17 mouse cellular contexts compared by ENCODE assay signal in genomic region chr8:86742605-86743345, GRCm38 (mm10). TPM values are rescaled to one million over a fixed set of nuclear protein-coding genes. Genes with fewer than 3 reads are reported as not detected.
DNase-seq lines count a peak whose midpoint lies in the region; ATAC-seq and TF ChIP-seq lines count a peak whose summit lies in the region.
"Had no signal": no experiment of that assay in that cellular context is flagged by ENCODE, and none has a peak within 500 bp of the region (broad histone marks: within the 10 kb centered on the region; RNA-seq: fewer than 3 reads in every experiment).

No protein-coding gene starts in this region.

- peaks cover 27% of the 10 kb centered on the region for H3K36me3 ChIP-seq in heart, adult 2 months (ENCODE audit: control insufficient read depth, insufficient read depth, low read length)
- peaks cover 9% of the 10 kb centered on the region for H3K36me3 ChIP-seq in megakaryocyte, embryonic 14.5 days (replicated peaks; ENCODE audit: low read length)
- peaks cover 6% of the 10 kb centered on the region for H3K36me3 ChIP-seq in erythroblast, embryonic 14.5 days (ENCODE audit: control insufficient read depth)
- no peaks in the 10 kb centered on the region for H3K36me3 ChIP-seq in midbrain, embryonic 14.5 days (ENCODE audit: control insufficient read depth, insufficient read depth, low read length)
- no peaks in the 10 kb centered on the region for H3K36me3 ChIP-seq in thymus, adult 2 months (ENCODE audit: control insufficient read depth, insufficient read depth, low read length)

- H3K4me1 ChIP-seq in heart, adult 2 months (ENCODE audit: control insufficient read depth, insufficient read depth, low read length), result peaks cover 19% of the 10 kb centered on the region
- peaks cover 68% of the 10 kb centered on the region for H3K4me1 ChIP-seq in megakaryocyte, embryonic 14.5 days
- peaks cover 64% of the 10 kb centered on the region for H3K4me1 ChIP-seq in erythroblast, embryonic 14.5 days (ENCODE audit: control insufficient read depth)
- peaks cover 22% of the 10 kb centered on the region for H3K4me1 ChIP-seq in midbrain, embryonic 14.5 days (ENCODE audit: control insufficient read depth, insufficient read depth, low read length)
- peaks cover 7% of the 10 kb centered on the region; the same call in 1 of the 2 replicates for H3K4me1 ChIP-seq in thymus, adult 2 months (replicated peaks; ENCODE audit: control insufficient read depth, insufficient read depth, low read length)

- TF ChIP-seq EP300 in heart, adult 2 months (IDR thresholded peaks at IDR 0.05; ENCODE audit: insufficient read depth, low read depth, low read length), result no peak

- no peak overlapping the region for H3K4me3 ChIP-seq in heart, adult 2 months
- H3K4me3 ChIP-seq in megakaryocyte, embryonic 14.5 days (replicated peaks), result peak overlapping the region; percentile 59
- H3K4me3 ChIP-seq in erythroblast, embryonic 14.5 days (replicated peaks), result peak overlapping the region; percentile 95
- H3K4me3 ChIP-seq in midbrain, embryonic 14.5 days (replicated peaks; ENCODE audit: low read depth, low read length), result no peak overlapping the region
- no peak overlapping the region for H3K4me3 ChIP-seq in thymus, adult 2 months (ENCODE audit: control insufficient read depth, insufficient read depth, low read length)

- peak overlapping the region; percentile 10 for H3K27ac ChIP-seq in heart, adult 2 months
- no peak overlapping the region for H3K27ac ChIP-seq in midbrain, embryonic 14.5 days (replicated peaks; ENCODE audit: low read depth, low read length)
- no peak overlapping the region for H3K27ac ChIP-seq in thymus, adult 2 months (ENCODE audit: control insufficient read depth, insufficient read depth, low read length)
- H3K27ac ChIP-seq: hindbrain, postnatal 0 days; macrophage had no signal

- intact Hi-C loops in heart, adult 2 months (cut with DNase I), result loop anchor here (2.0 to 5.0 kb wide), 2 partner anchors 14 to 120 kb away; partner anchors contain the start of gene Lonp2

- 41% methylated on average over 7 of the region's 7 CpGs for WGBS in heart, adult 2 months
- WGBS in midbrain, embryonic 14.5 days, result 79% methylated on average over 7 of the region's 7 CpGs
- 86% methylated on average over 7 of the region's 7 CpGs for WGBS in thymus, adult 2 months

- no peak for DNase-seq in heart, adult 2 months
- DNase-seq in heart, adult 9 months (ENCODE audit: low spot score in 2 of 2), result no peak
- no peak for DNase-seq in midbrain, embryonic 14.5 days
- no peak for DNase-seq in thymus, adult 2 months
- DNase-seq: adrenal gland, postnatal 36 days; B cell, adult 2 months; cerebellum, adult 11-12 months; gastrocnemius, postnatal 10 days; kidney, adult 8-10 months had no signal

- peaks cover 7% of the 10 kb centered on the region for H3K79me2 ChIP-seq in heart, adult 2 months (replicated peaks; ENCODE audit: control insufficient read depth, insufficient read depth, low read length)

- H3K9ac ChIP-seq in heart, adult 2 months (ENCODE audit: low read depth, low read length), result no peak overlapping the region
- H3K9ac ChIP-seq in midbrain, embryonic 14.5 days (replicated peaks; ENCODE audit: low read length), result no peak overlapping the region

- TF ChIP-seq CTCF in heart, adult 2 months (IDR thresholded peaks at IDR 0.05), result no peak
- TF ChIP-seq CTCF in thymus, adult 2 months (IDR thresholded peaks at IDR 0.05; ENCODE audit: borderline replicate concordance, control insufficient read depth, extremely low read depth, insufficient read depth, low read length, poor library complexity), result no peak

- H3K27me3 ChIP-seq in heart, adult 2 months (ENCODE audit: control insufficient read depth, insufficient read depth, low read length), result no peaks in the 10 kb centered on the region
- no peaks in the 10 kb centered on the region for H3K27me3 ChIP-seq in megakaryocyte, embryonic 14.5 days (replicated peaks)
- no peaks in the 10 kb centered on the region for H3K27me3 ChIP-seq in erythroblast, embryonic 14.5 days (ENCODE audit: control insufficient read depth)
- H3K27me3 ChIP-seq in midbrain, embryonic 14.5 days (ENCODE audit: control insufficient read depth, insufficient read depth, low read length), result no peaks in the 10 kb centered on the region
- H3K27me3 ChIP-seq in thymus, adult 2 months (ENCODE audit: control insufficient read depth, insufficient read depth, low read length), result no peaks in the 10 kb centered on the region

- TF ChIP-seq POLR2A in heart, adult 2 months (IDR thresholded peaks at IDR 0.05; ENCODE audit: insufficient read depth, low read depth, low read length), result no peak
- TF ChIP-seq POLR2A in thymus, adult 2 months (IDR thresholded peaks at IDR 0.05; ENCODE audit: control insufficient read depth, extremely low read depth, insufficient read depth, low read length, poor library complexity), result no peak

- ATAC-seq in megakaryocyte, adult 5-6 weeks (ENCODE audit: poor library complexity, severe bottlenecking), result no peak
- ATAC-seq in midbrain, embryonic 14.5 days (ENCODE audit: low FRiP score, low TSS enrichment), result no peak
- no peak for ATAC-seq in megakaryocyte-erythroid progenitor cell, adult 5-6 weeks (replicated peaks; ENCODE audit: low FRiP score, low TSS enrichment, poor library complexity, severe bottlenecking)
- ATAC-seq: hindbrain, postnatal 0 days had no signal

- peak overlapping the region; percentile 27; the same call in 1 of the 2 replicates for H3K4me2 ChIP-seq in midbrain, embryonic 14.5 days (ENCODE audit: low read length)

- no peaks in the 10 kb centered on the region for H3K9me3 ChIP-seq in megakaryocyte, embryonic 14.5 days
- no peaks in the 10 kb centered on the region for H3K9me3 ChIP-seq in erythroblast, embryonic 14.5 days (ENCODE audit: control insufficient read depth, low read length)
- no peaks in the 10 kb centered on the region for H3K9me3 ChIP-seq in midbrain, embryonic 14.5 days (ENCODE audit: control insufficient read depth, low read length)
- H3K9me3 ChIP-seq: G1E had no signal

RNA-seq across cellular contexts. Expression of gene Gm10638, which starts 2.7 kb away (rescaled TPM):
- 1 to 10 TPM; 2.8 to 3.1 TPM for total RNA-seq in heart, adult 2 months (2021)
- polyA plus RNA-seq in heart, adult 2 months (2012; rRNA removed), result 0.73 and 2.0 TPM in 2 replicates
- polyA plus RNA-seq in megakaryocyte, embryonic 14.5 days (2012; ENCODE audit: insufficient read depth, low replicate concordance), result 4.0 and 17.9 TPM in 2 replicates
- total RNA-seq in megakaryocyte, adult 5-6 weeks (2015), result not detected in 2 replicates
- not detected in 2 replicates for total RNA-seq in megakaryocyte, adult 5-6 weeks (2017)
- 1.3 and 1.6 TPM in 2 replicates for polyA plus RNA-seq in erythroblast, embryonic 14.5 days (2012)
- 5.7 and 7.0 TPM in 2 replicates for polyA plus RNA-seq in midbrain, embryonic 14.5 days (2014; fragmentation: Nextera tagmentation; extraction: Ambion mirVana)
- total RNA-seq in megakaryocyte-erythroid progenitor cell, adult 5-6 weeks (2014; fragmentation: Nextera tagmentation), result not detected in 2 replicates
- 4.9 TPM in 1 of 2 replicates, not detected in the other for total RNA-seq in megakaryocyte-erythroid progenitor cell, adult 5-6 weeks (2017)
- polyA plus RNA-seq in thymus, adult 2 months (2012; rRNA removed), result 1.8 and 2.2 TPM in 2 replicates
- total RNA-seq: hindbrain, postnatal 0 days; liver, adult 2 months had no signal
- polyA plus RNA-seq: macrophage had no signal

RNA-seq across cellular contexts. Expression of gene Siah1a, which starts 3.0 kb away (rescaled TPM):
- total RNA-seq in heart, adult 2 months (2021), result 10 to 100 TPM; 11.5 to 16.3 TPM
- polyA plus RNA-seq in heart, adult 2 months (2012; rRNA removed), result 15.6 and 25.8 TPM in 2 replicates
- 2.3 and 3.1 TPM in 2 replicates for polyA plus RNA-seq in megakaryocyte, embryonic 14.5 days (2012; ENCODE audit: insufficient read depth, low replicate concordance)
- total RNA-seq in megakaryocyte, adult 5-6 weeks (2015), result 14.2 and 16.3 TPM in 2 replicates
- 14.6 and 15.2 TPM in 2 replicates for total RNA-seq in megakaryocyte, adult 5-6 weeks (2017)
- polyA plus RNA-seq in erythroblast, embryonic 14.5 days (2012), result 0.97 and 1.1 TPM in 2 replicates
- polyA plus RNA-seq in midbrain, embryonic 14.5 days (2014; fragmentation: Nextera tagmentation; extraction: Ambion mirVana), result 105 and 107 TPM in 2 replicates
- total RNA-seq in megakaryocyte-erythroid progenitor cell, adult 5-6 weeks (2014; fragmentation: Nextera tagmentation), result 17.6 and 20.8 TPM in 2 replicates
- 24.7 and 32.5 TPM in 2 replicates for total RNA-seq in megakaryocyte-erythroid progenitor cell, adult 5-6 weeks (2017)
- 32.6 and 35.7 TPM in 2 replicates for polyA plus RNA-seq in thymus, adult 2 months (2012; rRNA removed)

Comparison
In these comparisons a context has a peak if more than half of its experiments do, and no peak if none do; other contexts are left out.
1. H3K4me3 ChIP-seq: peak in megakaryocyte, embryonic 14.5 days (single experiment) and erythroblast, embryonic 14.5 days (single experiment); none in heart, adult 2 months (single experiment), midbrain, embryonic 14.5 days (single experiment) and thymus, adult 2 months (single experiment).